Mouse (Mus musculus) retina, postnatal 1 day (tissue): ENCODE data around the gene Tagap.
"Not testable (repeated sequence)": the region's sequence is repeated elsewhere in the genome, so short reads cannot be mapped to it uniquely, and the experiment has no call there.

Source experiments
- DNase-seq: peaks from one replicate; pipeline ENCODE4 v3.0.0-alpha.2; 2012

Gene Tagap

DNA sequence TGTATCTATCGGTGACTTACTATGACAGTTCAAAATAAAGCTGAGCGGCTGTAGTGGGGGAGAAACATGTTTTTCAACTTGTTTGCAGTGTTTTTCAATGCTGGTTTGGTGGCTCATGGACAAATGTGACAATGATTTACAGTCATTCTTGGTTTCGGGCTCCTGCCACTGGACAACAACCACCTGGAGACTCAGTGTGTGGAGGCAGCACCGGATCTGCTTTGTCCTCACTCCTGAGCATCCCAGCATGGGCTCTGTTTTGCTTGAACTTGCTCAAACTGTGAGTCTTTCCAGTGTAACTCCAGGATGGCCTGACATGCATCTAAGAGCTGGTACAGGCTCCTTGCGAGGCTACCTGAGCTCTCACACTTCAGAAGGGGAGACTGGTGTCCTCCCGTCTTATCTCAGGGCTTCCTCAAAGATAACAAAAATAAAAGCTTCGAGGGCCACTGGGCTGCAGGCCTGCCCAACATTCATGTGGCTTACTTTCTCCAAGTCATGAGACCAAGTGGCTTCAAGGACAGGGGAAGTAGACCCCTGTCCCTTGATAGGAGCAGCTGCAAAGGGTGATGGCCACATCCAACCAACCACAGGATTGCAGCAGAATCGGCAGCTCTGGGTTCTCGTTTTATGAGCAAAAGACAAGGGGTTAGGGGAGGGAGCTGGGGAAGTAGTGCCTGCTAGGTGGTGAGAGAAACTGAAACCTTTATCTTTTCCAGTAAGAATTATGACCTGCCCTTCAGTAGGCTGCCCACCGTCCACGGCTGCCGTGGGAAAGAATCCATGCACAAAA lies 8.8 kb upstream of the Tagap start:
- no peak for DNase-seq

DNA sequence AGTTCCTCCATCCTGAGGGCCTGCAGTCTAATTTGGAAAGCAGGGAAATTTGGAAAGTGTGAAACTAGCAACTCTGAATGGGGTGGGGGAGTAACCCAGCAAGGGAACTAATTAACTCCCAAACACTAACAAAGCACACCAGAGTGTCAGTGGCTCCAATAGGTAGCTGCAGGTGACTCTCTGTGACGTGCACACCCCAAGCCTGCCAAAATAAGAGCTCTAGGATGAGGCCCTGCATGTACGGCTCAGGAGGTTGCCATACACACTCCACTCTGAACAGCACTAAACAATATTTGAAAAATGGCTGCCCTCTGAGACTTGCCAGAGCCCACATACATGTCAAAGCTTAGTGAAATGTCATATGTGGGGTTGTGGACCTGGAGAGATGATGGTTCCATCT lies 7.4 kb upstream of the Tagap start:
- DNase-seq: no peak

DNA sequence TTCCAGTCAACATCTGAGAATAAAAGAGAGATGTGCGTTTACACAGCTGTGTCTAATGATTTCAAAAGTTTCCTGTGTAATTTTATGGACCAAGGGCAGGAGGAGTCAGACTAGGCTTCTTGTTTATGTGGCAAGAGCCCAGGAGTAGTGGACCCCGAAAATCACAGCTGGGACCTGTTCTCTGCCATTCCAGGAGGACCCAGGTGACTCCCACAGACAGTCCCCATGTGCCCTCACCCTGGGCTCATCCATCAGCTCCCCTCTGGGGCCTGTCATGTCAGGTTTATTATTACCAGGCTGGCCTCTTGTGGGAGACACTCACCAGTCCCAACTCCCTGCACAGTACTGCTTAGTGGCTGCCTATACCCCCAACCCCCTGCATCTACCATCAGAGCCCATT lies 6.6 kb upstream of the Tagap start:
- no peak for DNase-seq

DNA sequence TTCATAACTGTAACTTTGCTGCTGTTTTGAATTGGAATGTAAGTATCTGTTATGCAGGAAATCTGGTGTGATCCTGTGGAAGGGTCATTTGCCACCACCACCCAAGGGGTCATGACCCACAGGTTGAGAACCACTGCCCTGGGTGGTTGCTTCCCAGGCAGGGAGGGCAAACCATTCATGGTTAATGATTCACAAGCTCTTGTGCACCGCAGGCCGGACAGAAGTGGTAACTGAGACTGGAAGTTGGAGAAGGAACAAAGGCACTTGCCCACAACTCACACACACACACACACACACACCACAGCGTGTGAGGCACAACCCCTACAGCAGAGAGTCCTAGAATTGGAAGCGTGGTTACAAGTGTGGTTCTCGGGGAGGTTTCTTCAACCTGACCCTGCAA lies 3.2 kb upstream of the Tagap start:
- no peak for DNase-seq

DNA sequence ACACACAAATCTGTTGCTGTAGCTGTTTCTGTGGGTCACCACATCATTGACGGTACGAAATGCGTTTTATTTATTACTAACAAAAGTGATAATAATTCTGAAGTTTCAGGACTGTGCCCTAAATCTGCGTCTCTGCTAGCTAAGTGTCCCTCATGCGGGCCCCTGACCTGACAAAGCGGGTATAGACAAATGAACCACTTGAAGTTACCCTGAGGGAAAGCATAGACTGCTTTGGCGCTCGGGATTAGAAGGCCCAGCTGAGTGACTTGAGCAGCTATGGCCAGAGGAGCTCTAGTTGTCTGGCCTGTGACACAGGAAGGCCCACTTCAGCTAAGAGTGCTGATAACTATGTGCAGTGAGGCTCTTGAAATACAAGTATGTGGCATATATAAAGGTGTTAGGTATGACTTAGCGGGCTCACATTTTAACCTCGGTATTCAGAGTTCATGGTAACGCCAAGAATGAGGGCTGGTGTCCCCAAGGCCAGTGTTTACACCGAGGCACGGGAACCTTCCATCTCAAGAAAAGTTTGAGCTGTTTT lies 1.5 kb upstream of the Tagap start:
- no peak for DNase-seq

DNA sequence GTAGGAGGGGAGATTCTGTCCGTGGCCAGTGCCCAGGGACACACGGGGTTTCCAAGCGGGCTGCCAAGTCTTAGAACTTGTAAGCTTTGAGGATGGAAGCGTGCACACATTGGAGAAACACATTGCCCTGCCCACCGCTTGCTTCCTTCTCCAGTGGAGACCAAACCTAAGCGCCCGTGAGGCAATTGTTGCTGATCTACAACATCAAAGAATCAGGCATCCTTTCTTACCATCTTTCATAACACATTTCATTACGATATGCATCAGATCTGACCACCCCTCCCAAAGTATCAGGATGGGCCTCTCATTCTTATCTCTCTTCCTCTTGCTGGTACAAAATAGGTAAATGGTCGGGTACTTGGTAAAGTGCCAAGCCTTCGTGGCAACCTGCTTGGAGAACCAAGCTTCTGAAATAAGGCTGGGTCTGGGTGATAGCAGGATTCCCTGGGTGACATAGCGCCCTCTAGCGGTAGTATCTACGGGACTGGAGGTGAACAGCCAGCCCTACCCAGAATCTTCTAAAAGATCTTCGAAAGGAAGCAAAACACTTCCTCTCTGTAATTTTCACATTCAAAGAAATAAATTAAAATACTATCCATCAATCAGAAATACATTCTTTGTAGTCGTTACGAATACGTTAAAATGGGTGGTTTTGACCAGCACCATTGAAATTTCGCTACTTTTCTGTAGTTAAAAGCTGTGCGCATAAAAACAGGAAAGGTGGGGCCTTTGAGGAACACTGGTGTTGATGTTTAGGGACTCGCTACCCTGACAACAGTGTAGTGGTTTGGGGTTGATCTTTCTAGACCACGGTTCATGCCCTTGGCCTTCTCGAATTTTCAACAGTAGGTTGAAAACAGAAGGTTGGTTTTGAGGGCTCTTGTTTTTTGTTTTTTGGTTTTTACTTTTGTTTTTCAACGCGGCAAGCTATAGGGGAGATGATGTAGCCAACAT lies 2.1 kb downstream of the Tagap start:
- peak; percentile 71 for DNase-seq

DNA sequence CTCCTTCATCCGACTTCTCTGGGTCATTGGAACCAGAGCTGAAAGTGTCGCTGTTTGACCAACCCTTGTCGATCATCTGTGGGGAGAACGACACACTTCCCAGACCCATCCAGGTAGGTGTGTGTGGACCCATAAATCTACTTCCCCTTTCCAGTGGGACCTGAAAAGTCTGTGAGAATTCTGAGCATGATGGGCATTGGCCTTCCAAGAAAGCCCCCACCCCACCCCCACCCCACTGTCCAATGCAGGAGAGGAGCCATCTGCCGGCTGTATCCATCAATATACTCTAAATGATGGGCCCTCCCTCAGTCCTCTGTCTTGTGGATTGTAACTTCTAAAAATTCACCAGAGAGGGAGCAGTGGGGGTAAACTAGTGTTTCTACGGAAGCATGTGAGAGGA lies 2.9 kb downstream of the Tagap start:
- DNase-seq: no peak

DNA sequence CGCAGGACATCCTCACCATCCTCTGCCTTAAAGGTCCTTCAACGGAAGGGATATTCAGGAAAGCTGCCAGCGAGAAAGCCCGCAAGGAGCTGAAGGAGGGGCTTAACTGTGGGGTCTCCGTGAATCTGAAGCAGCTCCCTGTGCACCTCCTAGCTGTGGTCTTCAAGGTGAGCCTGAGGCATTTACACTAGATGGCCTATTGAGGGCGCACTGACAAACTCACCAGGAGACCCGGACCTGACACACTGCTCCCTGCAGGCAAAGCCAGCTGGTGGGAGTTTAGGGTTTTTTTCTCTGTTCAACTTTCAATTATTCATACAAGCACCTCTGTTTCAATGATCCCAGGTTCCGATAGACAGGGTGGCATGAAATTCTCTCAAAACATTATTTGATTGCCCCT lies 3.5 kb downstream of the Tagap start:
- DNase-seq: peak; percentile 34

DNA sequence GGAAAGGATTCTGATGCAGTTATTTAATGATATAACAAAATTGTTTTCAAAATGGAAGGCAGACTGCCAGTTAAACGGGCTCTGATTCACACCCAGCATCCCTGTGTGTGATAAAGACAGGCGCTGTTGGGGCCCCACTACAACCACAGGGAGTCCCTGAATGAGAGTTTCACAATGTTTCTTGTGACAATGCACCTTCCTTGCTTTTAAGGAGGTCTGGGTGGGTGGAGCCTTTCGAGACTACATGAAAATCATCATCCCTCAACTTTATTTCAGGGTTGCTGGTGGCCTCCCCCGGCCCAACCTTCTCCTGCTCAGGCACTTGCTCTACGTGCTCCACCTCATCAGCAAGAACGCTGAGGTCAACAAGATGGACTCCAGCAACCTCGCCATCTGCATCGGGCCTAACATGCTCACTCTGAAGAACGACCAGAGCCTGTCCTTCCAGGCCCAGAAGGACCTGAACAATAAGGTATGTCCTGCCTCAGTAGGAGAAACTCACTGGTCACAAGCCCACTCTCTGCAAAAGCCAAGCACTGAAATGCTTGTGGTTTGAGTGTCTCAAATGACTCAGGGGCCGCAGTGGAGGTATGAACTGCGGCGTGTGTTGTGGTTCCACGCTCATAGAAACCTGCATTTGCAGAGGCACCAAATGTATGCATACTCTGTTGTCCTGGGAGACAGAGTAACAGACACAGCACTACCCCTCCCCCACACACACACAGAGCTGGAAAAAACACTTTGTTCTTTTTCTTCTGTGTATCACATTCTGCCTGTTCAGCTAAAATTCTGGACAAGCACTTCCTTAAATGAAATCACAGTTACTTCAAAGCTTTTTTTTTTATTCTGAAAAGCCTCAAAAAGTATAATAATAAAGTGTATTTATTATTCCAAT lies 5.5 kb downstream of the Tagap start:
- DNase-seq: no peak

DNA sequence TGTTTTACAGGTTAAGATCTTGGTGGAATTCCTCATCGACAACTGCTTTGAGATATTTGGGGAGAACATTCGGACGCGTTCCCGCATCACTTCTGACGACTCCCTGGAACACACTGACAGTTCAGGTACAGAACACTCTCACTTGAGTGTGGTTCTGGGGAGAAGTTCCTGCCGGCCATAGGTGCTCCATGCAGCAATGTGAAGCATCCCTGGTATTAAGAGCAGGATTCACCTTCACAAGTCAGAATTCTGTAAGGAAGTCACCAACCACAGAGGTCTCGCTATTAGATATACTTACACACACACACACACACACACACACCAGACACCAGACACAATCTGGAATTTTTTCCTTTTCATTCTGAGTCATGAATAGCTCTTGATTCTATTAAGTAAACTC lies 6.3 kb downstream of the Tagap start:
- DNase-seq: not testable (repeated sequence)

DNA sequence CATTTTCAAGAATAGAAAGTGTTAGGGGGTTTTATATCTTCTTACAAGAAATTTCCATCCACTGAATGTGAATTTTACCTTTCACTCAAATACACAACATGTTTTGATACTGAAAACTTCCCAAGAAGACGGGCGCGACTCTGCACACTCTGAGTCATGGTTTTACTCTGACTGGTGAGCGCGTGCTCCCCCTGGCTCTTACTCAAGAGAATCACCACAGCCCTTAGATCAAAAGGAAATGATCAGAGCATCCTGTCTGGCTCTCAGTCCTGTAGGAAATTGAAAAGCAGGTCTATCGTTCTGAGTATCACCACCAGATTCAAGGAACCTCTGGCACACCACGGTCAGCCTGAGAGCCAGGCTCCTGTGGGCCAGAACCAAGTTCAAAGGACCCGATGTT lies 13.8 kb downstream of the Tagap start:
- DNase-seq: no peak

DNA sequence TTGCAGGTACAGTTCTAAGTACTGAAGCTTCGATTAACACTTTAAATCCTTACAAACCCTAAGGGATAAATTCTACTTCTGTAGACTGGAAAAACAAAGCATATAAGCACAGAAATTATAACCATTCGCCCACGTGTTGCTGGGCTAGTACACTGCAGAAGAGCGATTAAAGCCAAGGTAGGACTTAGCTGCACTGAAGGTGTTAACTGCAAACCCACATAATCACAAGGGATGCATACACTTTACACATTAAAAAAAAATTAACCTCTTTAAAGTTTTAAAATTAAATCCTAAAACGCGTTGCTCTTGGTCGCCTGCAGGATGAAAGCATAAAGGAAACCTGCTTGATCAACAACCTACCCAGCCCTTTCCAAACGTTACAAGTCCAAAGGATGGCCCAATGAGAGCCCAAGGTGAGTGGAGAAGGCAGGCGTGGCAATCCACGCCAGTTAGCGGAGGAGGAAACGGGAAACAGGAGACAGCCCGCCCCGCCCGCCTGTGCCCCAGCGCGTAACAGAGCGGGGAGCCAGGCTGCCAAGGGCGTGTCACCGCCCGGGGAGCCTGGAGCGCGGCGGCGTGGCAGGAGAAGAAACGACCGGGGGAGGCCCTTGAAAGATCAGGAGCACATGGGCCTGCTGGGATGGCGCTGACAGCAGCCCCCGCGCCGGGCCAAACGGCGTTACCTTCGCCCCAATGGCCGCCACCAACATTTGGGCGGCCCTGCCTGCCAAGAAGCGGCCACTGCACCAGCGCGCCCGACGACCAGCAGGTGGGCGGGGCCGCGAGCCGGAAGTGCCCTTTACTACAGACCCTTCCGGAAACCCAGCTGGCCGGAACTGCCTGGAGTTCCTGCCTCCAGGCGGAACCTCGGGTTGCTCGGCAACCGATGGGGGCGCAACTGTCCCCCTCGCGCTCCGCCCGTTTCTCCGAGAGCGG lies 19.6 kb downstream of the Tagap start, which contains the start of gene Rsph3a:
Gene Rsph3a, plus strand, starts transcription at position 498 of the 936 bp plus-strand sequence.
- peak; percentile 96 for DNase-seq

DNA sequence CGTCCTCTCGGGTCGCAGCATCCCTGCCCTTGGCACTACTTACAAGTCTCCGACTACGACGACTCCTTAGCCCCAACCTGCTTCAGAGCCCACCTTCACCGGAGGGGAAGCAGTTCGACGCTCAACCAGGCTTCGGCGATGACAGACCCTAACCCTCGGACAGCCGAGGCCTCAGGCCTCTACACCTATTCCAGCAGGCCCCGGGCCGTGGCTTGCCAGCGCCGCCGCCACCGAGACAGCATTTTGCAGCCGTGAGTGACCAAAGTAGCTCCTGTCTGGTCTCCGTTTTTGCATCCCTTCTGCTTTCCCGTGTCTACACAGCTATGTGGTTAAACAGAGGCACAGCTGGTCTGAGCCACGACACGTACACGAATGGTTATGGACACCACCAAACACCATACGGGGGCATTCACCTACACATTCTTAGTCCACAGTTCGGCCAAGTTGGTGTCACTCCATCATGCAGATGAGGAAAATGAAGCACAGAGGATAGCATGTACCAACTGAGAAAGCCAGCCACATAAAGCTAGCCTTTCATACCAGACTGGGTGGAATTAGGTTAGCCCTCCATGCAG lies 20.3 kb downstream of the Tagap start:
- DNase-seq: not testable (repeated sequence)

DNA sequence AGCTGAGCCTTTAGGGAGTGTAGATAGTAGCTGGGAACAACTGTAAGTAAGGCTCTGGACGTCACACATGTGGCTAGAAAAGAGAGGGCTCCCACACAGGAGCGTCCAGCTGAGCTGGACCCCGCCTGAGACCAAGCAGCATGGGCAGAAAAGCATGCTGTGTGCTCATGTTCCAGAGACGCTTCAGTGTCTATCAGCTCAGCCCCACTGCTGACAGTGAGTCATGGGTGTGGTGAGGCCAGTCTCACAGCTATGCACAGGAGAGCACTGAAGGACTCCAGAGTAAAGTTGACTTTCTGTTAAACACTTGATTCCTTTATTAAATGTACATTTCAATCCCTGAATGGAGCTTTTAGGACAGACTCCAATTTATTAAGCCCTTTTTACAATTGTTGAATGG lies 25.5 kb downstream of the Tagap start:
- DNase-seq: not testable (repeated sequence)

DNA sequence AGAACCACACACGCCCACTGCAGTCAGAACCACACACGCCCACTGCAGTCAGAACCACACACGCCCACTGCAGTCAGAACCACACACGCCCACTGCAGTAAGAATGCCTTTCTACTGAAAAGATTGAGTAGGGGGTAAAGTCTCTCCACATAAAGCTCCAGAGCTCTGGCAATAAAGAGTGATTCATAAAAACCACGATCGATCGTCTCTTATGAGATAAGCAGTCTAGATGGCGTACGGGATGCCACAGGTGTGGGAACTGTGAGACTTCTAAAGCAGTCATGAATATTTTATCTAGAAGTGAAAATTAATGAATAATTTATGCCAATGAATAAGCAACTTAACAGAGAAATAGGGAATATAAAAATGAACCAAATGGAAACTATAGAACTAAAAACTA lies 31.4 kb downstream of the Tagap start:
- not testable (repeated sequence) for DNase-seq

DNA sequence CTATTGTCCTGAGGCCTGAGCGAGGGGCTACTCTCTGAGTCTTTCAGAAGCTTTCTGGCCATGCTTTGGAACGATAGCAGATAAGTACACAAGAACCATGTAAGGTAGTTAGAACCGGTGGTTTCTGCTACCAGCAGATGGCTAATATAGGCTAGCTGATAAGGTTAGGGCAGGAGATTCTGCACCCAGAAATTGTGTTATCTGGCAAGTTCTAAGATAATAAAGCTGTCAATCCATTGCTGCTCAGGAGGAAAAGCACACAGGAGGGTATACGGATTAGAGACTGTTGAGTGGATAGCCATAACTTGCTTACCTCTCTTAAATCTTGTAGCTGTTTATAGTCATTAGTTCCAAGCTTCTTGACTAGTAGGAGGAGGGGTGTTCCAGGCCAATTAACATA lies 37.5 kb downstream of the Tagap start:
- not testable (repeated sequence) for DNase-seq

DNA sequence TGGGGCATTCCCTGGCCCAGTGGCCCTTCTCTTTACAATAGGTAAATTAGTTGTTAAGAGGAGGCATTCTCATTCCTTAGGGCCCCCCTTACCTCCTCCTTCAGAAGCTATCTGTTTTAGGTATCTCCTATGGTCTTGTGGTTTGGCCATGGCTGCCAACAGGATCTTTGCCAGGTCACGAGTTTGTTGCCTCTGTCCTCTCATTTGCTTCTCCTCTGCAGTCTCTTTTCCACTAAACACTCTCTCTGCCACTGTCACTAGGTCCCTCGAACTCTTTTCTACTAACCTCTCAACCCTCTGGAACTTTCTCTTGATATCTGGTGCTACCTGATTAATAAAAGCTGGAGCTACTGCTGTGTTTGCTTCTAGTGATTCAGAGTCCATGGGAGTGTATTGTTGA lies 38.6 kb downstream of the Tagap start:
- not testable (repeated sequence) for DNase-seq

DNA sequence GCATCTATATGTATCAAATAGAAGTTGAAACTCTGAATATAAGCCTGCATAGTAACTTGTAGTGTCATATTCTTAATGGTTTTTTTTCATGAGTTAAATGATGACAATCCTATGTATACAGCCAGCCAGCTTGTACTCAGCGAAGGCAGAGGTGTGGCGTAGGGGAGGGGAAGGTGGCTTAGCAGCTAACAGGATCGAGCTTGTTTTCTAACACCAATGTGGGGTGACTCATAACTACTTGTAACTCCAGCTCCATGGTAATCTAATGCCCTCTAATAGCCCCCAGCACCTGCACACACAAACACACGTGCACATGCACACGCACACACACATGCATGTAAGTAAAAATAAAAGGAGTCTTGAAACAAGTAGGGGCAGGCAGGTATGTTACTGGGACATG lies 42.7 kb downstream of the Tagap start:
- DNase-seq: not testable (repeated sequence)

DNA sequence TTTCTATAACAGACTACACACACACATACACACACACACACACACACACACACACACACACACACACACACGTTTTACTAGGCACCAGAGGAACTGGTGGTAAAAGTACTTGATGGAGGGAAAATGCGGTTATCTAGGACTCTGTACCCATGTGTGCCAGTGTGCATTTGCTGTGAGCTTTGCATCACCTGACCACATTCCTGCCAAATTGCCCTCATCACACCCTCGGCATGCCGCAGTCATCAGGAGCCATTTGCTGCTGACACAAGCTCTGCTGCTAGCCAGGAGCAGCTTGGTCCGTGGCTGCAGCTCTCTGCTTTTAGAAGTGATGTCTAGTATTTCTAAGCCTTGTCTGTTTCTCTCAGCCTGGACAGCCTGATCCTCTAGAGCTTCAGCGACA lies 44.0 kb downstream of the Tagap start:
- DNase-seq: not testable (repeated sequence)

DNA sequence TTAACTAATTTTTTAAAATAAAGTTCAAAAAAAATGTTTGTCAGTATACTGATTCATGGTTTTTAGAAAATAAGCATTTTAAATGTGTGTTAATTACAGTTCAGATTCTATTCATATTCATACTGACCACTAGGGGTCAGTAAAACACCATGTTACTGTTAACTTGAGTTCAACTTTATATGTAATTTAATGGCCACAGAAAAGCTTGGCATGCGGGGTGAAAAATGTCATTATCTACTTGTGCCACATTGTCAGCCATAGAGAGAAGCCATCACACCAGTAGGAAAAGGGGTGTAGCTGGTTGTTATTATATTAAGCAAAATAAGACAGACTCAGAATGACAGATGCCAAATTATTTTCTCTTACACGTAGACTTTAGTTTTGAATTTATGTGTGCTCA lies 57.7 kb downstream of the Tagap start:
- DNase-seq: not testable (repeated sequence)
